Mouse (Mus musculus) CH12.LX (cell line): Measurements from ENCODE around the gene Kantr. TPM values are rescaled to one million over a fixed set of nuclear protein-coding genes. Genes with fewer than 3 reads are reported as not detected.
A peak's percentile ranks its signal among the peaks of the same experiment; 100 is the strongest.

Experiments
- DNase-seq: peaks from one replicate; pipeline ENCODE4 v3.0.0-alpha.2; 2013; ENCODE audit errors: extremely low read depth
- H3K27ac ChIP-seq: 2 replicates; pipeline ENCODE4 v1.5.1; 2012; ENCODE audit warnings: low read depth, mild to moderate bottlenecking, control low read depth, moderate library complexity; ENCODE audit not compliant: insufficient read depth
- H3K27me3 ChIP-seq: replicated peaks from 2 replicates; pipeline ENCODE3; 2012; ENCODE audit warnings: inconsistent platforms
- H3K36me3 ChIP-seq, 2 experiments: replicated peaks in 1 of 2; 2 replicates each; pipeline versions ENCODE3 to v1.6.1; 2012; ENCODE audit warnings: inconsistent platforms in 1 of 2, low read length in 1 of 2, mild to moderate bottlenecking in 1 of 2, mixed read lengths in 1 of 2, moderate library complexity in 1 of 2; ENCODE audit not compliant: control insufficient read depth in 1 of 2, insufficient read depth in 1 of 2
- H3K4me1 ChIP-seq, 2 experiments: 2 replicates each; pipeline ENCODE4 v1.6.1; 2012; ENCODE audit warnings: inconsistent platforms in 1 of 2, moderate library complexity in 1 of 2; ENCODE audit not compliant: insufficient read depth in 2 of 2, control insufficient read depth in 1 of 2
- H3K4me2 ChIP-seq: 2 replicates; pipeline ENCODE4 v1.6.1; 2012; ENCODE audit warnings: low read depth, mild to moderate bottlenecking, control low read depth; ENCODE audit not compliant: poor library complexity, insufficient read depth, severe bottlenecking
- H3K4me3 ChIP-seq, 3 experiments: fragments of 150-350 bp in 1 of 3; sonication (generic) in 1 of 3; replicated peaks in 1 of 3; 2 replicates each; pipeline versions ENCODE3 to v1.5.1; 2011 to 2012; ENCODE audit warnings: low read depth in 2 of 3, low read length in 2 of 3, mild to moderate bottlenecking in 2 of 3, moderate library complexity in 2 of 3, control low read depth in 1 of 3, improper control_type of control experiment in 1 of 3, inconsistent platforms in 1 of 3, mixed read lengths in 1 of 3; ENCODE audit not compliant: poor library complexity in 1 of 3
- H3K79me2 ChIP-seq: replicated peaks from 2 replicates; pipeline ENCODE4 v1.6.1; 2012; ENCODE audit warnings: mild to moderate bottlenecking, moderate library complexity; ENCODE audit not compliant: control insufficient read depth, poor library complexity, insufficient read depth, severe bottlenecking; ENCODE audit errors: extremely low read depth
- H3K9ac ChIP-seq: 2 replicates; pipeline ENCODE4 v1.6.1; 2012; ENCODE audit warnings: low read depth, mild to moderate bottlenecking, control low read depth, moderate library complexity; ENCODE audit not compliant: insufficient read depth
- H3K9me3 ChIP-seq: replicated peaks from 2 replicates; pipeline ENCODE3; 2012; ENCODE audit warnings: low read length, inconsistent platforms, mixed read lengths
- BHLHE40 ChIP-seq: IDR thresholded peaks from 2 replicates; pipeline ENCODE4 v1.6.1; 2011; ENCODE audit warnings: mild to moderate bottlenecking, low read depth, low read length, improper control_type of control experiment
- CHD1 ChIP-seq: IDR thresholded peaks from 2 replicates; pipeline ENCODE4 v1.6.1; 2012; ENCODE audit warnings: low read depth, low read length, improper control_type of control experiment, inconsistent platforms
- CTCF ChIP-seq, 2 experiments: IDR thresholded peaks in 1 of 2; conservative IDR thresholded peaks in 1 of 2; 2 replicates each; pipeline ENCODE4 v1.5.1; 2011 to 2012; ENCODE audit warnings: low read depth in 2 of 2, low read length in 2 of 2, improper control_type of control experiment in 1 of 2, inconsistent platforms in 1 of 2, mild to moderate bottlenecking in 1 of 2, moderate library complexity in 1 of 2
- E2F4 ChIP-seq: IDR thresholded peaks from 2 replicates; pipeline ENCODE4 v1.6.1; 2011; ENCODE audit warnings: low read depth, low read length, improper control_type of control experiment; ENCODE audit not compliant: insufficient replicate concordance
- ETS1 ChIP-seq: conservative IDR thresholded peaks from 2 replicates; pipeline ENCODE4 v1.6.1; 2012; ENCODE audit warnings: low read depth, mild to moderate bottlenecking, inconsistent platforms, low read length, improper control_type of control experiment, moderate library complexity
- IRF4 ChIP-seq: IDR thresholded peaks from 2 replicates; pipeline ENCODE4 v1.6.1; 2014; ENCODE audit warnings: low read depth, mild to moderate bottlenecking, inconsistent platforms, low read length, improper control_type of control experiment
- JUN ChIP-seq: IDR thresholded peaks from 2 replicates; pipeline ENCODE4 v1.6.1; 2011; ENCODE audit warnings: low read depth, mild to moderate bottlenecking, low read length, improper control_type of control experiment, moderate library complexity; ENCODE audit not compliant: insufficient read depth
- JUND ChIP-seq: conservative IDR thresholded peaks from 2 replicates; pipeline ENCODE4 v1.6.1; 2011; ENCODE audit warnings: low read depth, low read length, improper control_type of control experiment
- KAT2A ChIP-seq: IDR thresholded peaks from 2 replicates; pipeline ENCODE4 v1.6.1; 2012; ENCODE audit warnings: low read length, improper control_type of control experiment, inconsistent platforms; ENCODE audit not compliant: insufficient replicate concordance
- NRF1 ChIP-seq: IDR thresholded peaks from 2 replicates; pipeline ENCODE4 v1.6.1; 2014; ENCODE audit warnings: low read depth, mild to moderate bottlenecking, inconsistent platforms, low read length, improper control_type of control experiment, moderate library complexity
- POLR2A ChIP-seq: IDR thresholded peaks from 2 replicates; pipeline ENCODE4 v1.6.1; 2011; ENCODE audit warnings: low read depth, mild to moderate bottlenecking, improper control_type of control experiment, low read length
- POLR2AphosphoS2 ChIP-seq: IDR thresholded peaks from 2 replicates; pipeline ENCODE4 v1.6.1; 2011; ENCODE audit warnings: low read depth, low read length, improper control_type of control experiment
- RAD21 ChIP-seq: IDR thresholded peaks from 2 replicates; pipeline ENCODE4 v1.6.1; 2011; ENCODE audit warnings: low read depth, mild to moderate bottlenecking, low read length, improper control_type of control experiment, moderate library complexity
- SIN3A ChIP-seq: IDR thresholded peaks from 2 replicates; pipeline ENCODE4 v1.6.1; 2012; ENCODE audit warnings: low read length, improper control_type of control experiment, inconsistent platforms
- SMC3 ChIP-seq: IDR thresholded peaks from 2 replicates; pipeline ENCODE4 v1.6.1; 2011; ENCODE audit warnings: low read depth, low read length, improper control_type of control experiment
- USF1 ChIP-seq: IDR thresholded peaks from 2 replicates; pipeline ENCODE4 v1.6.1; 2014; ENCODE audit warnings: low read depth, mild to moderate bottlenecking, inconsistent platforms, low read length, improper control_type of control experiment
- ZNF384 ChIP-seq: IDR thresholded peaks from 2 replicates; pipeline ENCODE4 v1.6.1; 2012; ENCODE audit warnings: low read depth, low read length, improper control_type of control experiment, inconsistent platforms
- dilution Hi-C: fragments of 300-500 bp; cut with MboI; formaldehyde crosslinking; loops from 2 replicates; pipeline ENCODE4 v1.14.3; 2020; ENCODE audit warnings: low sequenced_read_pairs; ENCODE audit not compliant: extremely low pct_unique_long_range_greater_than_20kb, extremely low pct_ligation_motif_present
- in situ Hi-C: fragments of 300-500 bp; cut with MboI; formaldehyde crosslinking; loops from 3 replicates; pipeline ENCODE4 v1.14.3; 2019; ENCODE audit warnings: low sequenced_read_pairs, low pct_ligation_motif_present, low pct_unique_long_range_greater_than_20kb, mixed read lengths
- polyA plus RNA-seq: library from polyadenylated mRNA; unstranded; fragments of >175 nt; gene quantifications from 2 replicates; pipeline ENCODE4 v1.2.1, GENCODE M21; 2012; ENCODE audit warnings: low read depth; ENCODE audit not compliant: insufficient read length
- total RNA-seq, 2 experiments: library from RNA; depleted of rRNA; stranded (reverse); fragments of 300-350 nt in 1 of 2; fragments of >200 nt in 1 of 2; gene quantifications; 2 replicates each; pipeline ENCODE4 v1.2.3; 2012 to 2014

Kantr gene
- total and polyA plus RNA-seq, 3 experiments, result 0.64 to 3.1 (median 2.7) TPM

GRCm38 (mm10) chrX:152352553-152353153 is 25.4 kb upstream of the Kantr start:
- Histone ChIP-seq H3K36me3 (no peaks in the 10 kb centered on the region), H3K79me2 (no peaks in the 10 kb centered on the region), H3K4me3 (no peak overlapping the region), H3K4me2 (no peak overlapping the region), H3K9ac (no peak overlapping the region), H3K4me1 (no peaks in the 10 kb centered on the region)
- DNase-seq, result peak; percentile 74
- TF ChIP-seq SMC3 (peak; percentile 51), CTCF (conservative IDR thresholded peaks at IDR 0.05 in 1 of 2, IDR thresholded peaks at IDR 0.05 in 1 of 2; ENCODE audit: low read depth in 2 of 2, low read length in 2 of 2) (peak in 1 of 2 experiments; percentile 69; a peak in 2 of 4 replicates), POLR2A (no peak), RAD21 (peak; percentile 74), ETS1 (no peak), CHD1 (no peak), JUN (no peak), E2F4 (no peak), BHLHE40 (peak; percentile 39; the same call in 1 of the 2 replicates)
- TF ChIP-seq, all 38 proteins: peak for 4
- Histone ChIP-seq H3K9me3 (no peaks in the 10 kb centered on the region), H3K27ac (no peak overlapping the region), H3K27me3 (no peaks in the 10 kb centered on the region)
- in situ Hi-C loops (no loop called here), dilution Hi-C loops (no loop called here)

DNA sequence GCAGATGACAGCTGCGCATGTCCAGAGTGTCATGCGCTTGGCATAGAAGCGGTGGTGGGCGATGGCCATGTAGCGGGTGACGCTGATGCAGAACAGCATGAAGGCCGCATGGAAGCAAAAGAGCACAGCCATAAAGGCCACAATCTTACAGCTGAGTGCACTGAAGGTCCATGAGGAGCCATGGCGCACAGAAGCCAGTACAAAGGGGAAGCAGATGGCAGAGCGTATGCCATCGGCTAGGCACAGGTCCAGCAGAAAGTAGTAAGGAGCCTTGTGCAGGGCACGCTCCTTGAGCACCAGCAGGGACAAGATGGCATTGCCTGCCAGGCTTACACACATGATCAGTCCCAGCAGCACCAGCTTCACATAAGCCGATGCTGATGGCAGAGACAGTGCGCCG is 19.7 kb upstream of the Kantr start:
- Histone ChIP-seq H3K9me3 (no peaks in the 10 kb centered on the region), H3K4me1 (no peaks in the 10 kb centered on the region), H3K4me2 (no peak overlapping the region), H3K27me3 (no peaks in the 10 kb centered on the region), H3K9ac (no peak overlapping the region), H3K4me3 (no peak overlapping the region), H3K27ac (no peak overlapping the region), H3K79me2 (no peaks in the 10 kb centered on the region), H3K36me3 (no peaks in the 10 kb centered on the region)
- no peak for TF ChIP-seq POLR2AphosphoS2
- TF ChIP-seq BHLHE40, result no peak
- TF ChIP-seq NRF1, result no peak
- no peak for TF ChIP-seq ZNF384
- no peak for TF ChIP-seq USF1
- no peak for TF ChIP-seq SIN3A
- no peak for TF ChIP-seq IRF4
- no peak for TF ChIP-seq RAD21
- TF ChIP-seq JUN, result no peak
- no peak for TF ChIP-seq CTCF (conservative IDR thresholded peaks at IDR 0.05 in 1 of 2, IDR thresholded peaks at IDR 0.05 in 1 of 2; ENCODE audit: low read depth in 2 of 2, low read length in 2 of 2)
- no peak for TF ChIP-seq JUND
- no peak for TF ChIP-seq KAT2A
- in situ Hi-C loops, result no loop called here
- dilution Hi-C loops, result no loop called here
- DNase-seq, result no peak
